Mouse (Mus musculus) spleen, postnatal 4 days (tissue): ENCODE measurements around the gene Cntn6.

Experiments
- DNase-seq, 2 experiments: peaks; one replicate each; pipeline ENCODE4 v3.0.0; 2022; ENCODE audit warnings: low spot score in 2 of 2

Cntn6 gene

DNA sequence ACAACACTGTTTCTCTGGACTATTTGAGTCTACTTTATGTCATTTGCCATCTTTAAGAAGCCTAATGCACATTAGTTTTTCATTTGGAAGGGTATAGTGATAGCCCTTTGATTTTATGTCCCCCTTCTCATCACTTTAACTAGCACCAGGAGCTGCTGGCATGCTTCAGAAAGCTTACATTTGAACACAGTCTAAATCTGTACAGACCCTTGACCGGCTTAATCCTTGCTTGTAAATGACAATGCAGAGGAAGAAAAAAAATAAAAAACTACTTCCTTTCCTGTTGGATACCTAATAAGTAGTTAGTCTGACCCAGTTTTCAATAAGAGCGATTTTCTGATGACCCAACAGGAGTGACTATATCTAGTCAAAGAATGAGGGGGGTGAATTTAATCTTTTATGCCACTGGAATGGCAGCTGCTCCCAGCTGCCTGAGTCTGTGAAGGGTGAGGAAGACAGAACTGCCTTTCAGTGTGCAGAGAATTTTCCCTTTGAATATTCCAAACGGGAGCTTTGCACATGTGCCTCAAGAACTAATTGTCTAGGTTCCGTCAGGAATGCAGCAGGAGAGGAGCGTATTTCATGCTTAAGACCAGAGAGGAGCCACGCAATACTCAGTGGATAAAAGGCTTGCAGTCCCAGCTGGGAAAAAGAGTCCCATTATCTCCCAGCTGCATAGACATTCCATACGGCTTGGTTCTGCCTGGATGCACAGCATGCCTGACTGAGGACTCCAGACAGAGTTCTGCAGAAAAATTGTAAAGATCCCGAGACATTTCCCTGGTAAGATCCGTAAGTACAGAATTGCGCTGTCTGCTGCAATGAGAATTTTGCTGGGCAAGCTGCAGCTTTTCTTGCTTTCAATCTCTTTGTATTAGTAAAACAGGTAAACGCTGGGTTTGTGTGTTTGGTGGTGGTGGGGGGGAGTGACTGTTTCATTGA, at the start of gene Cntn6:
Gene Cntn6 (plus strand): TSS at position 301 of the 942 bp plus-strand sequence.
- DNase-seq, result no peak

DNA sequence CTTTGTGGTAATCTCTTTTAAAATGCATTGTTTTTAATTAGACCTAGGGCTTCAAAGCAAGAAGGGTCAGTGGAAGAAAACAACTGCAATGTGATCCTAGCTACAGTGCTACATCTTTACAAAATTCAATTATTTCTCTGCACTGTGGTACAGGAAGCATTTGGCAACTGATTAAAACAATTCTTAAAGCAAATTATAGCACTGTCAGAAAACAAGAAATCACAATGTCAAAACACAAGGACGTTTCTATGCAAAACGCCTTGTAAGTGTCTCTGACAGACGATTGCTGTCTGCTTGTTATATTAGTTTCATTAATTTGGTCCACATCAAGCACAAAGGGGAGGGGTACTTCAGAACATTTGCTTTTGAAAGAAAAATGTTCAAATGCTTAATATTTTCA, 48.9 kb upstream of the Cntn6 start:
- no peak for DNase-seq

GRCm38 (mm10) chr6:104470706-104471105, 21.9 kb upstream of the Cntn6 start:
- DNase-seq, result no peak

GRCm38 (mm10) chr6:104479242-104479641, 13.3 kb upstream of the Cntn6 start:
- no peak for DNase-seq

GRCm38 (mm10) chr6:104493459-104493858, 869 bp downstream of the Cntn6 start:
- no peak for DNase-seq

GRCm38 (mm10) chr6:104495801-104496200, 3.2 kb downstream of the Cntn6 start:
- no peak for DNase-seq

GRCm38 (mm10) chr6:104563993-104564392, 71.4 kb downstream of the Cntn6 start:
- no peak for DNase-seq

DNA sequence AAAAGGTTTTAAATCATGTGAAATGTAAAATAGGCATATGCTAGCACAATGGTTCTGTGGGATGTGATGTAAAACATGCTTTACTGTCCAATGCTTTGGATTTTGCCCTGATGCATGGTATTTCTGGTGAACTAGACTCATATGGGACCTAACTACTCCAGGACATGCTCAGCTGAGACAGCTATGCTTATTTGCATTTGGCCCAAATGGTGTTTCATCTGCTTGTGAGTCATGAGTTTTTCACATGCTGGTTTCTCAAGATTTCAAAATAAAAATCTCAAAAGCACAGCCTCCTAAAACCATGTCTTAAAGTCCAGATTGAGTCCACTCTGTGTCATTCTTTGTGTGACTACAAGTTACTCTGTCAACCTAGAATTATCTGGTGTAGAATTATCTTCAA, 77.0 kb downstream of the Cntn6 start:
- no peak for DNase-seq

DNA sequence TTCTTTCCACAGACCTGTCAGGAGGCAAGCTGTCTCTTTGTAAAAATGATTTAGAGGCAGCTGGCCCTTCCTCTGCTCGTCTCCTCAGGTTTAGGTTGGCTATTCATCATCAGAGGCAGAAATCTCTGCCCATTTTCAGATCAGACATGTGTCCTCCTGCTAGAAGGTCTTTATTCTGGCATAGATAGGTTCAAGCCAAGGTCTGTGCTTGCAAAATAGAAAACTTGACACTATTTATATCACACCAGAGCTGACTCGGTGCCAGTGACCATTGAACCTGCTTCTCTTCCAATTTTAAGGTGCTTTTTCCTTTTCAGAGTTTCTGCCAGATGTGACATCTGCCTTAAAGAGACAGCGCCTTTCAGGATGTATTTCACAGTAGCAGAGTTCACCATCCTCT, 95.4 kb downstream of the Cntn6 start:
- DNase-seq, result no peak

DNA sequence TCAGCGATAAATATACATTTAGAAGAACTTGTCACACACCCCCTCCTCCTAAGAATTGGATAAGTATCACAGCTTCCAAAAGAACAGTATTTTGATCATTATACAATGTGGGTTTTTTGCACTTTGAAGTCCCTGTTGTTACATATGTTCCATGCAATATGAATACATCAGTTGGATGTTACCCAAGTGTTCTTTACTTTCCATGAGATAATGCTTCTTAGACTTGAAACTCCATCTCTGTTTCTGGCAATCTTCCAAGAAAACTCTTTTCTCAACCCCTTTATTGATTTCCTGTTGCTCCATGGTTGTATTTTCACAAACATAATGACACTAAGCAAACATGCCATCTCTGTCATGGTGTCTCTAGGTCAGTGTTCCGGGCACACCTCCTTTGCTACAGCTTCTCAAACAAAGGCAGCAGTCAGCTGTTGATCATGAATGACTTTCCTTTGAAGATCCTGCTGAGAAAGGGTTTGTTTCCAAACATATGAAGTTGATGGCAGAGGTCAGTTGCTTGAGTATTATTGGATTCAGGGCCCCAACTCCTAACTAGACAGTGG, 108.3 kb downstream of the Cntn6 start:
- no peak for DNase-seq

- DNase-seq, result no peak
Observed at GRCm38 (mm10) chr6:104602894-104603293, 110.3 kb downstream of the Cntn6 start.

DNA sequence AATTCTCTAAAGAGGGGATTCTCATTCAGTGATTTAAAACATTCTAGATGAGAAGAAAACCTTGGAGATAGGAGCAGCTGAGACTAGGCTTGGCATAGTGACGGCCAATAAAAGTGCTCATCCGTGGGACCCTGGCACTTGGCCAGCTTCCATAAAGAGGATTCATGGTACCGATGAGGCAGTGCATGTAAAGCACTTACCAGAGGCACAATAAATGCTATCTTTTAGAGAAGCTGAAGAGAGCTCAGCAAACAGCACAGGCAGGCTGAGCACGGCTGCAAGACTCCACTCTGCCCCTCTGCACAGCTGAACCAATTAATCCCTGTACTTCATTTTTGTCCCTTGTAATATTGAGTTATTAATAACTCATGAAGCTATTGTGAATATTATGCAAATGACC, 110.8 kb downstream of the Cntn6 start:
- no peak for DNase-seq

DNA sequence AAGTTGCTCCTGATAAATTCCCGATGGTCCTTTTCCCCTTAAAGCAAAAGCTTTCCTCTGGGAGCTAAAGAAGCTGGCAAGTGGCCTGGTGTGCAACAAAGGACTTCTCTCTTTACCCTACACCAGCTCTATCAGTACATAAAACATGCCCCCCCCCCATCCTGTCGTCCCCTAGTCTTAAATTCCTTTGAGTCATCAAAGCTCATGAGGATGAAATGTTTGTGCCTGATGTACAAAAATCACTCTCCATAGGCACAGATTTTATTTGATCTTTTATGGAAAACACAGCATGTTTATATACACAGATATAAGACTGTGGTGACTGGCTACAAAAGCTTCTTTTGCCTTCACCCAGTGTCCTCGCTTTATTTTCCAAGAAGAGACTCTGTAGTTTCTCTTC, 112.6 kb downstream of the Cntn6 start:
- no peak for DNase-seq

DNA sequence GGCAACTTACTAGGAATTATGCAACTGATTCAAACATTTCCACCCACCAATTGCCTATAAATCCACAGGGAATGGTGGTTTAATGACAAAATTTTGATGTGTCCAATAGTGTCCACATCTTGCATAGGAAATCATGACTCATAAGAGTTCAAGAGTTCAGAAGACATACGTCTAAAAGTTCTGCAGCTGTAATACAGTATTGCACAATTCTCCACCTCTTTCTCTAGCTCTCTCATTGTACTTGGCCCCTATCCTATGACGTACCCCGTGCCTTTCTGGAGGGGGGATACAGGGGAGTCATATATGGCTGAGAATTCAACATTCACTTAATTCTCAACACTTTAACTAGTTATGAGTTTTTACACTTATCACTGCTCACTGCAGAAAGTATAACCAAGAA, 160.9 kb downstream of the Cntn6 start:
- no peak for DNase-seq

- DNase-seq, result no peak
Observed at GRCm38 (mm10) chr6:104668701-104669100, 176.1 kb downstream of the Cntn6 start.

DNA sequence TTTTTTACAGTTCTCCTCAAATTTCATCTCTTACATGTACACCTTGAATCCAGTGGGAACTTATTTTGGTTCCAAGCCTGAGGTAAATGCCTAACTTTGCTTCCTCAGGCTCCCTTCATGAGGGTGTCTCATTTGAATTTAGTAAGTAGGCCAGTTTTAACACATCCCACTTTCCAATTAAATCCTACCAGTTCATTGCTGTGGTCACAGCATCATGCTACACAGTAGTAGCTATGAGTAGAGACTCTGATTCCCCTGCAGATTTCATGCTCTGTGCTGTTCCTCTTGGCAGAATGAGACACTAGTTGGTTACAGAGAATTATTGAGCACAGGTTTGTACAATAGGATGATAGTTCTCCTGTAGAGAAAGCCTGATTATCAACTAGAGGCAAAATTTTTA, 181.7 kb downstream of the Cntn6 start:
- DNase-seq, result no peak

- no peak for DNase-seq
Observed at GRCm38 (mm10) chr6:104679809-104680495, 187.4 kb downstream of the Cntn6 start.

- no peak for DNase-seq
Observed at GRCm38 (mm10) chr6:104687980-104688379, 195.4 kb downstream of the Cntn6 start.

DNA sequence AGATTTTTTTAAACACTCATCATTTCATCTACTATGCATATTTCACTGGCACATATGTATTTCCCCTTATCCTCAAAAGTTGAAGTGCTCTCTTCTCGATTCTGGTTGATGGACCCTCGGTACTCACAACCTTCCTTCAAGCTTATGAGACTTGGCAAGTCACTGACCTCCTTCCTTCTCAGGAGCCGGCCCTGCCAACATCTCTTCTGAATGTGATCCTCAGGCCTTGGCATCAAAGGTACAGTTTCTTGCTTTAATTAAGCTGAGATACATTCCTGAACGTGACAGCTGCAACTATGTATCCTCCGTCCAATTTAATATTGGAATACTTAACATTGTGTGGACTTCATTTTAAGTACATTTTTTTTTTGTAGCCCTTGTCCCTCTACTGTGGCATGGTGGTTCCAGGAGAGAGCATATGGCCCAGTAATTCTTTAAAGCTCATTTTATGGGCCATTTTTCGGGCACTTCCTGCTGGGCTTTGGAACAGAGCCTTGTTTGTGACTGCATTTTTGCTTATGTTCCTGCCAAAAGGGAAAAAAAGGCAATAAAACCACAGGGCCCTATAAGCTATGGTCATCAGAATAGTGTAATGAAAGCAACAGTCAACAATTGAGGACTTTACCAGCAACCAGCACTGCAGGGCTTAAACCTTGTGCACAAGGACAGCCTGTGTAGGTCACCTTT, 196.0 kb downstream of the Cntn6 start:
- no peak for DNase-seq

- no peak for DNase-seq
Observed at GRCm38 (mm10) chr6:104728571-104728970, 236.0 kb downstream of the Cntn6 start.

- no peak for DNase-seq
Observed at GRCm38 (mm10) chr6:104734256-104734655, 241.7 kb downstream of the Cntn6 start.

DNA sequence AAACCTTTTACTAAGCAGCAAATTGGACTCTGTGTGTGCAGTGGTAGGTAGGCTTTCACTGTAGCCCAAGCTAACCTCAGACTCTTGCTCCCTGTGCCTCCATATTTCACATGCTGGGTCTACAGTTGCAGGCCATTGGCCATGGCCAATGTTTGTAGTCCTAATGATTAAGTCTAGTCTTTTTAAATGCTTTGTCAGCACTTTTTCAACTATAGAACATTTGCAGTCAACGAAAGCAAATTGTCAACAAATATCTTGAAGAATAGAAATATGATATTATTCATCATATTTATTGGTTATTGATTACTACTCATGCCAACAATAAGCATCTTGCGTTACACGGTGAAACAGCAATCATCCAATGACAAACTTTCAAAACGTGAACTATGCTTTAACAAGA, 246.4 kb downstream of the Cntn6 start:
- DNase-seq, result no peak
